Mouse (Mus musculus) midbrain, postnatal 0 days (tissue): Measurements from ENCODE around the gene Clasp2. TPM values are rescaled to one million over a fixed set of nuclear protein-coding genes. Genes with fewer than 3 reads are reported as not detected.
"Not testable (repeated sequence)": the region's sequence is repeated elsewhere in the genome, so short reads cannot be mapped to it uniquely, and the experiment has no call there.

Experiments
- ATAC-seq: fragments of 200-750 bp; cut with Nextera tagmentation; 2 replicates; pipeline ENCODE4 v1.8.0; 2017; ENCODE audit warnings: moderate number of reproducible peaks, mild to moderate bottlenecking, moderate TSS enrichment, moderate library complexity; ENCODE audit not compliant: low FRiP score
- DNase-seq: peaks from one replicate; pipeline ENCODE4 v3.0.0-alpha.2; 2015; ENCODE audit warnings: low spot score
- H3K27ac ChIP-seq: fragments of 300-500 bp; sonication (generic); 2 replicates; pipeline ENCODE4 v1.5.1; 2014; ENCODE audit warnings: low read depth, mild to moderate bottlenecking, low read length, mixed read lengths
- H3K27me3 ChIP-seq: fragments of 300-500 bp; sonication (generic); 2 replicates; pipeline ENCODE4 v1.6.1; 2014; ENCODE audit warnings: low read length, control low read depth, mixed read lengths; ENCODE audit not compliant: insufficient read depth
- H3K36me3 ChIP-seq: fragments of 300-500 bp; sonication (generic); 2 replicates; pipeline ENCODE4 v1.6.1; 2014; ENCODE audit warnings: low read length, control low read depth, mixed read lengths; ENCODE audit not compliant: insufficient read depth
- H3K4me1 ChIP-seq: fragments of 300-500 bp; sonication (generic); 2 replicates; pipeline ENCODE4 v1.6.1; 2014; ENCODE audit warnings: mild to moderate bottlenecking, control low read depth, antibody characterized with exemption, low read length, mixed read lengths; ENCODE audit not compliant: insufficient read depth
- H3K4me2 ChIP-seq: fragments of 300-500 bp; sonication (generic); 2 replicates; pipeline ENCODE4 v1.6.1; 2014; ENCODE audit warnings: low read depth, mild to moderate bottlenecking, low read length, mixed read lengths; ENCODE audit not compliant: poor library complexity, severe bottlenecking
- H3K4me3 ChIP-seq: fragments of 300-500 bp; sonication (generic); 2 replicates; pipeline ENCODE4 v1.5.1; 2014; ENCODE audit warnings: low read depth, mild to moderate bottlenecking, low read length, moderate library complexity
- H3K9ac ChIP-seq: fragments of 300-500 bp; sonication (generic); replicated peaks from 2 replicates; pipeline ENCODE4 v1.6.1; 2014; ENCODE audit warnings: mild to moderate bottlenecking, low read length, moderate library complexity, mixed read lengths; ENCODE audit not compliant: poor library complexity, severe bottlenecking
- H3K9me3 ChIP-seq: fragments of 300-500 bp; sonication (generic); 2 replicates; pipeline ENCODE4 v1.6.1; 2016; ENCODE audit warnings: low read length, control low read depth
- CTCF ChIP-seq: IDR thresholded peaks from 2 replicates; pipeline ENCODE4 v1.5.1; 2016; ENCODE audit warnings: antibody characterized with exemption, mild to moderate bottlenecking
- WGBS: fragments of 180-500 bp; shearing (Covaris S2); extraction: QIAGEN DNeasy Blood & Tissue Kit; methylation state at CpG from one replicate; pipeline ENCODE4 v1.1.7; 2014; 5-methylcytosine and 5-hydroxymethylcytosine counted together
- polyA plus RNA-seq: library from polyadenylated mRNA; unstranded; fragments of >200 nt; fragmentation: Nextera tagmentation; extraction: Ambion mirVana; gene quantifications from 2 replicates; pipeline ENCODE4 v1.2.1, GENCODE M21; 2015
- total RNA-seq: library from RNA; depleted of rRNA; stranded (reverse); fragments of >200 nt; gene quantifications from 2 replicates; pipeline ENCODE4 v1.2.3, GENCODE M21; 2014

The Clasp2 gene
- total and polyA plus RNA-seq, 2 experiments from 2014 or later = 120 to 266 TPM

DNA sequence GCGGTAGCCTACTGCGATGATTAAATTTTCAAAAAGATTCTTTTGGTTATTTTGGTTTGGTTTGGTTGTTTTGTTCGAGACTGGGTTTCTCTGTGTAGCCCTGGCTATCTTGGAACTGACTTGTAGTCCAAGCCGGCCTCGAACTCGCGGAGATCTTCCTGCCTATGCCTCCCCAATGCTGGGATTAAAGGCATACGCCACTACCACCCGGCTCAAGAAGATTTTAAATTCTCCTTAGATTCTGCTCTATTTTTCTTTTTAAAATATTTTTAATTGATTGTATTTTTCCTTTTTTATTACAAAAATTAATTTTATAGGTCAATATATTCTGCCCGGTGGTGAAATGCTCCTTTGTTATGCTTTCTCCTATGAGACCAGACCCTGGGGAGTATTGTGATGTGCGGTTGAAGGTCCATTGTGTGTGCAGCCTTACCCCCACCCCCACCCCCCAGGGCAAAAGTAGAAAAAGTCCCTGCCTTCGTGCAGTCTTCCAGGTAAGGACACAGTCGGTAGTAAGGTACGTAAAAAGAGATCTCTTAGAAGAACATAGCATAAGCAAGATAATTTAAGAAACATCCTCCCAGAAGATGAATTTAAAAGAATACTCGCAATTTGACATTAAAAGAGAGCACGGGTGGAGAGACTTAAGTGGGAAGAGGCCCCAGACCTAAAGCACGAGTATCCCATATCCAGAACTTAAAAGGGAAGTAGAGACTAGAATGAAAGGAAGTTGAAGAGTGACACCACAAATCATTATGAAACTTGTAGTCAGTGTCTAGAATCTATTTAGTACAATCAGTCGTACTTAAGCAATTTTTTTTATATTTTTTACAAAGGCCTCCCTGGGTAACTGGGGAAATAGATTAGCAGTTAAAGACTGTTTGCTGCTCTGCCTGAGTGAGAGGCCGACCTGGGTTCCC, 32.7 kb upstream of the Clasp2 start:
- no peak for DNase-seq
- H3K4me2 ChIP-seq = peak overlapping the region; percentile 58
- peak; percentile 76 for ATAC-seq
- no peaks in the 10 kb centered on the region for H3K9me3 ChIP-seq
- peak overlapping the region; percentile 92 for H3K9ac ChIP-seq
- peak overlapping the region; percentile 83 for H3K27ac ChIP-seq
- H3K27me3 ChIP-seq = no peaks in the 10 kb centered on the region
- peaks cover 15% of the 10 kb centered on the region for H3K4me1 ChIP-seq
- peak overlapping the region; percentile 99 for H3K4me3 ChIP-seq
- no peak for TF ChIP-seq CTCF
- 56% methylated on average over 19 of the region's 19 CpGs for WGBS
- no peaks in the 10 kb centered on the region for H3K36me3 ChIP-seq

DNA sequence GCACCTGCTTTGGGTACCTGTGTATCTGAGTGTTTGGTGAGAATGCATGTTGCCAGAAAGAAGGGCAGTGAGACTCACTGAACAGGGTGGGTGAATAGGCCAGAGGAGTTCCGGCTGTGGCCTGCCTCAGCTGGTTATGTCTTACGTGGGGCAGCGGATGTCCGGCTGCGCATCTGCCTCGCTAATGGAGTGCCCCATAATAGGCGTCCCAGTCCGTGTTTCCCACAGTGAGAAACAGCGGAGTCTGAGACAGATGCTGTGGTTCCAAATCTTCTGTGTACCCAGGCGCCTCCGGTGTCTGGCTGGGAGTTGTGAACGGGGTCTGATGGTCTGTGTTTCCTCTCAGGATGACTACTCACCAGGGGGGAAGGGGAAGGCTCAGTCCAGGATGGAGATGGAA, 30.4 kb upstream of the Clasp2 start:
- H3K27me3 ChIP-seq = no peaks in the 10 kb centered on the region
- 72% methylated on average over 12 of the region's 12 CpGs for WGBS
- H3K4me2 ChIP-seq = no peak overlapping the region
- no peak overlapping the region for H3K9ac ChIP-seq
- H3K36me3 ChIP-seq = no peaks in the 10 kb centered on the region
- TF ChIP-seq CTCF = no peak
- no peak overlapping the region for H3K27ac ChIP-seq
- ATAC-seq = no peak
- H3K4me3 ChIP-seq = no peak overlapping the region
- DNase-seq = no peak
- no peaks in the 10 kb centered on the region for H3K9me3 ChIP-seq
- peaks cover 12% of the 10 kb centered on the region for H3K4me1 ChIP-seq

DNA sequence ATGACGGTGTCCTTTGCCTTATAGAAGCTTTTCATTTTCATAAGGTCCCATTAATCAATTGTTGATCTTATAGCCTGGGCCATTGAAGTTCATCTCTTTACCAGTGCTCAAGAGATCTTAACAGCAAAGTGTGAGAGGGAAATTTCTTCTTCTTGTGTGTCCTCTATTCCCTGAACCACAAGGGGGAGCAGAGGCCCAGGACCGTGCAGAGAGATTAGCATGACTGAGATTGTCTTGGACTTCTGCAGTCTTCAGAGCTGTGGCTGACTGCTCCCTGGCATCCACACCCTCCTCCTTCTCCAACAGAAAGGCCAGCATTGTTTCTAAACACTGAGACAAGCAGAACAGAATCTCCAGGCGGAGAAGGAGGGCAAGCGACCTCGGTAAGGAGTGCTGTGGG, 22.2 kb upstream of the Clasp2 start:
- TF ChIP-seq CTCF = peak; percentile 74
- H3K9ac ChIP-seq = no peak overlapping the region
- H3K4me1 ChIP-seq = no peaks in the 10 kb centered on the region
- DNase-seq = peak; percentile 60
- no peaks in the 10 kb centered on the region for H3K36me3 ChIP-seq
- no peaks in the 10 kb centered on the region for H3K9me3 ChIP-seq
- H3K4me2 ChIP-seq = no peak overlapping the region
- no peak overlapping the region for H3K4me3 ChIP-seq
- H3K27me3 ChIP-seq = no peaks in the 10 kb centered on the region
- H3K27ac ChIP-seq = no peak overlapping the region
- no peak; the same call in 1 of the 2 replicates for ATAC-seq
- WGBS = 34% methylated on average over 5 of the region's 5 CpGs

DNA sequence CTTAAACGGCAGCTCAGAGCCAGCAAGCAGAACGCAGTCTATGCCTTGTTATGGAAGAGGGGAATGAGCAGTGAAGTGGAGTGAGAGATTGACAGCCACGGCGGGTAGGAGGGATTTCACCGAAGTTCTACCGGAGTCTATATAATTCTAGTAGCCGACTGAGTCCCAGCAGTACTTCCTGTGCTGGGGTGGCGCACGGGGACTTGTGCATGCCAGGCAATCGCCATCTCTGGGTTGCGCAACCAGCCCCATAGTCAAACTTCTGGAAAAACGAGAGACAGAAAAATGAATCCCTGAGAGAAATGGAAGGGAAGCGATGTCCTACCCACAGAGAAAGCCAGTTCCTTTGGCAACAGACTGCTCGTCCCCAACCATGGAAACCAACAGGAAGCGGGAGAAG, 16.6 kb upstream of the Clasp2 start:
- H3K4me3 ChIP-seq = no peak overlapping the region
- no peak overlapping the region for H3K4me2 ChIP-seq
- no peaks in the 10 kb centered on the region for H3K4me1 ChIP-seq
- no peak overlapping the region for H3K27ac ChIP-seq
- ATAC-seq = no peak
- DNase-seq = no peak
- WGBS = 85% methylated on average over 15 of the region's 15 CpGs
- no peak for TF ChIP-seq CTCF
- H3K9ac ChIP-seq = no peak overlapping the region
- H3K27me3 ChIP-seq = no peaks in the 10 kb centered on the region
- H3K36me3 ChIP-seq = no peaks in the 10 kb centered on the region
- H3K9me3 ChIP-seq = no peaks in the 10 kb centered on the region

DNA sequence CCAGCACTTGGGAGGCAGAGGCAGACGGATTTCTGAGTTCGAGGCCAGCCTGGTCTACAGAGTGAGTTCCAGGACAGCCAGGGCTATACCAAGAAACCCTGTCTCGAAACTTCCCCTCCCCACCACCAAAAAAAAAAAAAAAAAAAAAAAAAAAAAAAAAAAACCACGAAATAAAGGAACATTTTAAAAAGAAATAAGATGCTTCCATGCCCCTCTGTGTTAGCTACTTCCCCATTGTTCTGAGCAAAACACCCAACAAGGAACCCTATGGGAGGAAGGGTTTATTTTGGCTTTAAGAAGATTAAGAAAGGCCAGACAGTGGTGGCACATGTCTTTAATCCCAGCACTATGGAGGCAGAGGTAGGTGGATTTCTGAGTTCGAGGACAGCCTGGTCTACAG, 15.7 kb upstream of the Clasp2 start:
- H3K27me3 ChIP-seq, H3K27ac ChIP-seq, H3K36me3 ChIP-seq, H3K4me3 ChIP-seq, ATAC-seq, H3K9me3 ChIP-seq, H3K4me2 ChIP-seq, H3K4me1 ChIP-seq, DNase-seq, H3K9ac ChIP-seq: not testable (repeated sequence)
- 76% methylated on average over 5 of the region's 5 CpGs for WGBS

DNA sequence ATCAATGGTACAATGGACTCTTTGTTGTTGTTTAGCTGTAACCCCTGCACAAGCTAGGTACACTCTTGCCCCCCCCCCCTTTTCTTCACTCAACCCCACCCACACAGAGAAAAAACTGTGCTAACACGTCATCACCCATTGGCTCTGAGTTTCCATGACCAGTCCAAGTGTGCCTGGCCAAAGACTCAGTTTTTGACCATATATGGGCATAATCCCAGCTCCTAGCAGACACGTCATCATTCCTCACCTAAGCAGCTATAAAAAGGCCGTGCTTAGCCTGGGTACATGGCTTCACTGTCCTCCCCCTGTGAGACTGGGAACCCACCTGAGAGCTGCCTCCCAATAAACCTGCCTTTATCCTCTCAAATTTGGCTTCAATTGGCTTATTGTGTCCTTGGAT, 15.1 kb upstream of the Clasp2 start:
- Histone ChIP-seq H3K9ac (no peak overlapping the region), H3K4me3 (no peak overlapping the region), H3K36me3 (no peaks in the 10 kb centered on the region), H3K27ac (no peak overlapping the region), H3K27me3 (no peaks in the 10 kb centered on the region), H3K4me1 (no peaks in the 10 kb centered on the region), H3K9me3 (no peaks in the 10 kb centered on the region), H3K4me2 (no peak overlapping the region)
- WGBS = 69% methylated on average over 3 of the region's 3 CpGs
- no peak for ATAC-seq
- no peak for DNase-seq
- no peak for TF ChIP-seq CTCF
